In the genomic region with DNA sequence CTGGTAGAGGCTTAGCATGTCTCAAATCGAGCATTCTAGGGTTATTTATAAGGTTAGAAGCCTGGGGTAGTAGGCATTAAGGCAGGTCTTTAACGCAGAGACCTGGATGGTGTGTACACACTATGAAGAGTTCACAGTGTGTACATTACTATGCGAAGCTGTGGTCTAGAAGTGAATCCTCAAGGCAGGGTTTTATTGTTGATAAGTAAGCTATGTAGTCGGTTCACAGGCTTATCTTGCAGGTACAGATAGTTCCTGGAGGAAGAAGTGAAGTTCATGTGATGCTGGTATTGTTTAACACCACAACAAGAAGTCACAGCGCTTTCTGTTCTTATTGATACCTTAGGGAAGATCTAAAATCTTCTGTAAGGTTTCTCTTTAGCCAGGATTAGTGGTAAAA, we compare ENCODE assay signal across 25 mouse cellular contexts.
DNase-seq lines count a peak whose midpoint lies in the region; ATAC-seq and TF ChIP-seq lines count a peak whose summit lies in the region.
"Had no signal": no experiment of that assay in that cellular context is flagged by ENCODE, and none has a peak within 500 bp of the region (broad histone marks: within the 10 kb centered on the region; RNA-seq: fewer than 3 reads in every experiment).

No protein-coding gene starts in this region.

- no peaks in the 10 kb centered on the region for H3K36me3 ChIP-seq in midbrain, embryonic 11.5 days (ENCODE audit: control insufficient read depth, insufficient read depth, low read length)
- no peaks in the 10 kb centered on the region for H3K36me3 ChIP-seq in midbrain, embryonic 16.5 days (ENCODE audit: control insufficient read depth, insufficient read depth, low read length)
- H3K36me3 ChIP-seq: embryonic facial prominence, embryonic 10.5 days; embryonic facial prominence, embryonic 13.5 days; forebrain, embryonic 12.5 days; hindbrain, embryonic 12.5 days; hindbrain, embryonic 15.5 days had no signal

- H3K27ac ChIP-seq in midbrain, embryonic 11.5 days (ENCODE audit: low read depth, low read length) = no peak overlapping the region
- no peak overlapping the region for H3K27ac ChIP-seq in midbrain, embryonic 16.5 days (ENCODE audit: low read length)
- no peak overlapping the region for H3K27ac ChIP-seq in left cerebral cortex, adult 2 months
- H3K27ac ChIP-seq: embryonic facial prominence, embryonic 10.5 days; embryonic facial prominence, embryonic 13.5 days; forebrain, embryonic 12.5 days; gastrocnemius, adult 2 months; hindbrain, embryonic 12.5 days; hindbrain, embryonic 15.5 days had no signal

- intact Hi-C loops in left cerebral cortex, adult 2 months (cut with DNase I) = no loop called here

- no peak for DNase-seq in midbrain, embryonic 11.5 days (ENCODE audit: low spot score, missing footprints)
- no peak for DNase-seq in kidney, postnatal 14 days
- DNase-seq in left cerebral cortex, adult 2 months (ENCODE audit: extremely low spot score in 1 of 2, low spot score in 2 of 2) = no peak
- DNase-seq: adrenal gland, postnatal 10 days; adrenal gland, postnatal 36 days; cerebellum, adult 18-20 months; cerebellum, adult 9-10 months; cerebellum, postnatal 25 days; embryo, embryonic 11 days; gastrocnemius, adult 2 months; gastrocnemius, postnatal 14 days; heart, adult 11 months had no signal

- H3K4me1 ChIP-seq in midbrain, embryonic 11.5 days (ENCODE audit: control insufficient read depth, insufficient read depth, low read length) = no peaks in the 10 kb centered on the region
- H3K4me1 ChIP-seq in midbrain, embryonic 16.5 days (ENCODE audit: control insufficient read depth, insufficient read depth, low read length) = no peaks in the 10 kb centered on the region
- H3K4me1 ChIP-seq: embryonic facial prominence, embryonic 10.5 days; embryonic facial prominence, embryonic 13.5 days; forebrain, embryonic 12.5 days; hindbrain, embryonic 12.5 days; hindbrain, embryonic 15.5 days had no signal

- H3K27me3 ChIP-seq in midbrain, embryonic 11.5 days (ENCODE audit: control insufficient read depth, insufficient read depth, low read length) = no peaks in the 10 kb centered on the region
- no peaks in the 10 kb centered on the region for H3K27me3 ChIP-seq in midbrain, embryonic 16.5 days (ENCODE audit: control insufficient read depth, insufficient read depth, low read depth, low read length)
- H3K27me3 ChIP-seq: embryonic facial prominence, embryonic 13.5 days; forebrain, embryonic 12.5 days; hindbrain, embryonic 12.5 days; hindbrain, embryonic 15.5 days; Patski had no signal

- H3K9me3 ChIP-seq in midbrain, embryonic 11.5 days (ENCODE audit: control insufficient read depth, low read length) = no peaks in the 10 kb centered on the region
- H3K9me3 ChIP-seq in midbrain, embryonic 16.5 days (replicated peaks; ENCODE audit: control insufficient read depth, low read length, poor library complexity, severe bottlenecking) = no peaks in the 10 kb centered on the region
- H3K9me3 ChIP-seq: embryonic facial prominence, embryonic 10.5 days; embryonic facial prominence, embryonic 13.5 days; forebrain, embryonic 12.5 days; hindbrain, embryonic 12.5 days; hindbrain, embryonic 15.5 days had no signal

- H3K4me2 ChIP-seq in midbrain, embryonic 11.5 days = no peak overlapping the region
- no peak overlapping the region for H3K4me2 ChIP-seq in midbrain, embryonic 16.5 days (ENCODE audit: low read length)
- H3K4me2 ChIP-seq: embryonic facial prominence, embryonic 13.5 days; forebrain, embryonic 12.5 days; heart, embryonic 11.5 days; hindbrain, embryonic 12.5 days; hindbrain, embryonic 15.5 days had no signal

- no peak overlapping the region for H3K9ac ChIP-seq in midbrain, embryonic 11.5 days (ENCODE audit: low read length)
- no peak overlapping the region for H3K9ac ChIP-seq in midbrain, embryonic 16.5 days (ENCODE audit: low read depth, low read length)
- H3K9ac ChIP-seq: embryonic facial prominence, embryonic 13.5 days; forebrain, embryonic 12.5 days; hindbrain, embryonic 12.5 days; hindbrain, embryonic 15.5 days had no signal

- 78% methylated on average over 5 of the region's 5 CpGs for WGBS in midbrain, embryonic 11.5 days
- WGBS in midbrain, embryonic 16.5 days = 81% methylated on average over 5 of the region's 5 CpGs

- peak; percentile 40; the same call in 1 of the 2 replicates for ATAC-seq in midbrain, embryonic 11.5 days (ENCODE audit: low FRiP score)
- ATAC-seq in midbrain, embryonic 16.5 days = no peak
- ATAC-seq in common myeloid progenitor, adult 5-6 weeks (replicated peaks; ENCODE audit: low read depth, poor library complexity, severe bottlenecking) = peak; percentile 63; the same call in 1 of the 2 replicates
- peak; percentile 86 for ATAC-seq in megakaryocyte progenitor cell, adult 5-6 weeks (replicated peaks; ENCODE audit: poor library complexity)
- ATAC-seq: CD4-positive, CD25-positive, alpha-beta regulatory T cell, adult 4 months; forebrain, embryonic 16.5 days; Patski had no signal

- no peak for TF ChIP-seq CTCF in left cerebral cortex, adult 2 months (IDR thresholded peaks at IDR 0.05)

- H3K4me3 ChIP-seq in midbrain, embryonic 11.5 days (ENCODE audit: low read depth, low read length) = no peak overlapping the region
- H3K4me3 ChIP-seq in midbrain, embryonic 16.5 days (ENCODE audit: low read depth, low read length) = no peak overlapping the region
- H3K4me3 ChIP-seq in left cerebral cortex, adult 2 months = no peak overlapping the region
- H3K4me3 ChIP-seq: embryonic facial prominence, embryonic 10.5 days; embryonic facial prominence, embryonic 13.5 days; erythroblast, embryonic 14.5 days; forebrain, embryonic 12.5 days; gastrocnemius, adult 2 months; hindbrain, embryonic 12.5 days; hindbrain, embryonic 15.5 days had no signal
